Mouse (Mus musculus) common myeloid progenitor, adult 5-6 weeks (primary cell): Measurements from ENCODE around the gene Rab5c. TPM values are rescaled to one million over a fixed set of nuclear protein-coding genes. Genes with fewer than 3 reads are reported as not detected.

ENCODE experiments used
- ATAC-seq: replicated peaks from 2 replicates; pipeline ENCODE4 v1.8.0; 2016; ENCODE audit warnings: low read depth, mild to moderate bottlenecking, moderate TSS enrichment, inconsistent platforms; ENCODE audit not compliant: poor library complexity, severe bottlenecking
- total RNA-seq: library from RNA; stranded (forward); fragments of 200-1000, 187-1606 nt; gene quantifications from 2 replicates; pipeline ENCODE4 v1.2.3, GENCODE M21; 2017

Gene Rab5c
- total RNA-seq, 1 experiment from 2014 or later: 87.2 TPM

DNA sequence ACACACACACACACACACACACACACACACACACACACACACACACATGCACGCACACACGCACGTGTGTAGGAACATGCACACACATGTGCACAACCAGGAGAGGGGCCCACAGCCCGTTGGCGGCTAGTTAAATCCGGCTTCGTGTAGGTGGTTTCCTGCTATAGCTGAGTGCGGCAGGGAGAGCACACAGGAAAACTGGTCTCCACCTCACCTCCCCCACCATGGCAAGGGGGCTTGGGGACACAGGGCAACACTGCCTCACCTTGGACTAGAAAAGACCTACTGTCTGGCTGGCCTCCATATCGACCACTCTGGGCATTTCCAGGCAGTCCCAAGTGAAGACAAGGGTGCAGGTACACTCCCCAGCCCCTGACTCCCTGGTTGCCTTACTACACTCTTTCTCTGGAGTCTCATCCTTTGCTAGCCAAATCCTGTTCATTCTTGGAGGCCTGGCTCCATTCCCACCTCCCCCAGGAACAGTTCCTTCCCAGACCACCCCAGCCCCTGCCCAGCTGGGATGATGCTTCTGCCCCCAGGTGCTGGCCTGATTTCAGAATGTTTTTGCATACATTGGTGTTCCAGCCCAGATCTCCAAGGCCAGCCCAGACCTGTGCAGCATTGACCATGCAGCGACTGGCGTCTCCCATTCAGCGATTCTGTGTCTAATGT lies 16.1 kb upstream of the Rab5c start:
- no peak for ATAC-seq

DNA sequence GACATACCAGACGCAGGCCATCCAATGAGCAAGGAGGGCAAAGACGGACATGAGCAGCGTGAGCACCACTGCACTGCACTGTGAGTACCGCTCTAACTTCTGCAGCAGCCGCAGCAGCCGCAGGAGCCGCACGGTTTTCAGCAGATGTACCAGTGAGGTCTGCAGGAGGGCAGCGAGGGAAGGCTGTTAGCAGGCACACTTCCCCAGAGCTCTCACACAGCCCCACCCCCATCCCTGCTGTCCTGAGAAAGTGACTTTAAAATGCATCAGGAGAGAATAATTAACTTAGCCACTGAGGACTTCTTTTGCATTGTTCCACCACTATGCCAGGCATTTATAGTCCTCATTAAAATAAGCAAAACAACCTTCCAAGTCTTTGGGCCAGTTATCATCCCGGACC lies 14.3 kb upstream of the Rab5c start:
- no peak for ATAC-seq

DNA sequence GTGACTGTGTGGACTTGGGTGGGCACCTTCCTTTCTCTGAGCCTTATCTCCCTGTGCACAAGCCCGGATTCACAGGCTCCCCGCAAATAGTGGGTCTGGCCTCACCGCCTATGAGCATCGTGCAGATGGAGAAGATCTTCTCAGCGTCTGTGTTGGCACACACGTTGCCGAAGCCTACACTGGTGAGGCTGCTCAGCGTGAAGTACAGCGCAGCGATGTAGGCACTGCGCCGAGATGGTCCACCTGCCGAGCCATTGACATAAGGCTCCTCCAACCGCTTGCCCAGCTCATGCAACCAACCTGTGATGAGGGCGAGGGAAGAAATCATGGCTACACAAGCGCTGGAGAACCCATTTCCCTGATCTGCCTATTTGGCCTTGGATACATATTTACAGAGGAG lies 12.1 kb upstream of the Rab5c start:
- ATAC-seq: no peak

DNA sequence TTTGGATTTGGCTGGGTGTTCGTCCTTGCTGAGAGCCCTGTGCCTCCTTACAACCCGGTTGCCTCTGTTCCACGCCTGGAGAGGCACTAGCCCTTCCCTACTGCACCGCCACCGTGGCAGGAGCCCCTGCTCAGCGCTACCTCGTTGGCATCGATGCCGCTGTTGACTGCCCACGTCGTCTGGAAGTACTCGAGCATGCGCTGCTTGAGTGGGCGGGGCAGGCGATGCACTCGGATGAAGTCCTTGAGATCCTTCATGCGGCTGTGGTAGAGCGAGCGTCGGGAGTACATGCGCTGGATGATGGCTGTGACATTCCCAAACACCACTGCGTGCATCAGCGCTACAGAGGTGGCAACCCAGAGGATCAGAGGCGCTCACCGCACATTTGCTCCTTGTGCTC lies 11.5 kb upstream of the Rab5c start:
- ATAC-seq: no peak

DNA sequence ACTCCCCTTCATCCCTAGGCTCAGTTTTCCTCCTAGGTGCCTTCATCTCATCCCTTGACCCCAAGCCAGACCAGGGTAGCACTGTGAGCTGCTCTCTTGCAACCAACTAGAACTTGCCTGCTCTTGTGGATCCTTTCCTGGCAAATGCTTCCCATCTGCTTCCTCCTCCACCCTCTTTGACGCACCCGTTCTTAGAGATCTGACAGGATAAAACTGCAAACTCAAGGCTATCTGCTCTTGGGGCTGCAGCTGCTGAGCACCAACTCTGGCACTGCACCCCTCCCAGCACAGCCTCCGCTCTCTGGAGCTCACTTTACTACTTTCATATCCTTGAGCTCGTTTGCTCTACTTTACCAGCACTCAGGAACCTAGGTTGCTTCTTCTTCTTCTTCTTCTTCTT lies 10.6 kb upstream of the Rab5c start:
- ATAC-seq: 0 out of 2 replicates have a peak, but pooled peaks have one; percentile 24

DNA sequence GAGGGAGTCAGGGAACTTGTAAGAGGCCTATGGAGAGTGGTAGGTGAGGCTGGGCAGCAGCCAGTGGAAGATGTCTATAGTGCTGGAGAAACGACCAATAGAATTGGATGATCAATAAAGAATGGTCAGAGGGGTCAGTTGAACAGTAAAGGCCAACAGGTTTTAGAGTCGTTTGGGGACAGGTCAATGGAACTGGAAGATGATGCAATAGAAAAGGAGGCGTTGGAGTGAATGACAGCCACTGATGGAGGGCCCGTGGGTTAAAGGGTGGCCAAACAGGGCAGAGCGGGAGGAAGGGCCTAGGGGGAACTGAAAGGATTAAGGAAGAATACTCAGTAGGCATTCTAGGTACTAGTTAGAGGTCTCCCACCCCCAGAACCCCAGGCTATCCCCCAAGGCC lies 9.1 kb upstream of the Rab5c start:
- ATAC-seq: no peak

DNA sequence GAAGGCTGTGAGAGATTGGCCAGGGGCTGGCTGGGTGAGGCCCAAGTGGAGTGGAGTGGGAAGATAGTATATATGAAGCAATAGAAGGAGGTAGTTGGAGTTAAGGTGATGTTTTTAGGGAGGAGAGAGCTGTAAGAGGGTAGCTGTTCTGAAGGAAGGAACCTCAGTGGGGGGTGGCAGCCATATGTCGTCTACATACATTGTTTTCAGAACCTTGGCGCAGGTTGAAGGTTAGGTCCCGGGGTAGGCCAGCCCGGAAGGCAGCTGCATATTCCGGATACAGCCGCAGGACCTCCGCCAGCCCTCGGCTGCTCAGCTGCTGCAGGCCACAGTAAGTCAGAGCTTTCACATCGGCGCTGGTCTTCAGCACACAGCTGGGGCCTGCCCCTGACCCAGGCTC lies 8.5 kb upstream of the Rab5c start:
- ATAC-seq: no peak

DNA sequence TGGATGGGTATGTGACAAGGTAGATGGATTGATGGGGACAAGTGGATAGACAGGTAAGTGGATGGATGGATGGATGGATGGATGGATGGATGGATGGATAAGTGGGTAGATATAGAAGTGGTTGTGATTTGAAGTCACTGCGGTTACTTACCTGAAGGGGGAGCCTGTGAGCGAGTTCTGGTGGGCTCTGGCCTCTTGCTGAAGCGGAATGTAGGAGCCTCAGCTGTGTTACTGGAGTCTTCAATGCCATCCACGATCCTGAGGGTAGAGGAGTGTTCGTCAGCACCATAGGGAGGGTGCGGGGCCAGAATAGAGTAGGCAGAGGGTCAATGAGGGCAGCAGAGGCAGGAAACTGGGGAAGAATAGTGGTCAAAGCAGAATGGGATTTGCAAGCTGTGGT lies 7.1 kb upstream of the Rab5c start:
- peak; percentile 86 for ATAC-seq

DNA sequence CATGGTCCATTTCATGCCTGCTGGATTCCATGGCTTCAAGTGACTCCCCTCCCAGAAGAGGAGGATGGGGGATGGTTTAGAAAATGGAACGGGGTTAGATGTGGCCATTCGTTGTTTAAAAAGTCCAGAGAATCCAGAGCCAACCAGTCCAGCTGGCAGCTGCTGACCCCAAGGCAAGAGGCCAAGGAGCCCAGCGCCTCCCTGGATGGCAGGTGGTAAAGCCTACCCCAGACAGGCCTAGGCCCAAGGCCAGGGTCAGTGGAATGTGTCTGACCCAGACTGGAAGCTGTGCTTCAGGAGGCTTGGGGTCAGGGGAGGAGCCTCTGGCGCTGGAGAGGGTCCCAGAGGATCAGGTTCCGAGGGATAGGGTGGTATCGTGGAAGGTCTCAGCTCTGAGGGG lies 3.3 kb upstream of the Rab5c start:
- no peak for ATAC-seq

DNA sequence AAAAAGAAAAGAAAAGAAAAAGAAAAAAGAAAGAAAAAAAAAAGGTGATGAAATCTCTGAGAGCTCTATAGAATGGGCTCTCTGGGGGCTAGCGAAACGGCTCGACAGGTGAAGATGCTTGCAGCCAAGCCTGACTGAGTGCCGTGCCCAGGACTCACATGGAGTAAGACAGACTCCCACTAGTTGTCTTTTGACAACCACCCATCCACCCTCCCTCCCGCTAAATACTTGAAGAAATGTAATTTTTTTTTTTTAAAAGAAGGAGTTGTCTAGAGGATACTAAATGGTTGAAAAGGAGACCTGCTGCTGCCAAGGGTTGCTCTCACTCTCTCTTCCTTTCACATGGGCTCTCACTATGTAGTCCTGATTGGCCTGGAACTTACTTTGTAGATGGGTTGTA lies 734 bp upstream of the Rab5c start:
- ATAC-seq: no peak

DNA sequence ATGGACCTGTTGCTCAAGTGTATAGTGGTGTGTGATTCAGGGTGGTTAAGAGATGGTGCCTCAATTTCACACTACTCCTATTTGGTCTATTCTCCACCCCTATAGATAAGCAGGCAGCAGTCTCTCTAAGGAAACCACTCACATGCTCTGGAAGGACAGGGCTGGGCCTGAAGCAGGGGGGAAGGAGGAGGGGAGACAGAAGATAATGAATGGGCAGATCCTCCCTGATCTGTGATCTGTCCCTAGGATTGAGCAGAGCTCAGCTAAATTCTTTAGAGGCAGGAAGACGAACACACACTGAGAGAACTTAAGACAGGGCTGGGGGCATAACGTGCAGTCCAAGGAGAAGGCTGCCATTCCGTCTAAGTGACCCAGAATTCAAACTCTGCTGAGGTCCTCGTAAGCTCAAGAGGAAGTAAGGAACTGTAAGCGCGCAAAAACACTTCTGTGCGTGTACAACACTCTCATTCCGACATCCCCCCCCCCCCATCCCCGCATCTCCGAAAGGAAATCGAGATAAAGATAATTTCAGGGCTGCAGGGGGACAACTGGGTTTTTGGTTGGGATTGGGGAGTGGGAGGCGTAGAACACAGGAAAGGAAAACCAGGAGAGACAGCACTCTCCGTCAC lies 796 bp downstream of the Rab5c start:
- ATAC-seq: peak; percentile 37

DNA sequence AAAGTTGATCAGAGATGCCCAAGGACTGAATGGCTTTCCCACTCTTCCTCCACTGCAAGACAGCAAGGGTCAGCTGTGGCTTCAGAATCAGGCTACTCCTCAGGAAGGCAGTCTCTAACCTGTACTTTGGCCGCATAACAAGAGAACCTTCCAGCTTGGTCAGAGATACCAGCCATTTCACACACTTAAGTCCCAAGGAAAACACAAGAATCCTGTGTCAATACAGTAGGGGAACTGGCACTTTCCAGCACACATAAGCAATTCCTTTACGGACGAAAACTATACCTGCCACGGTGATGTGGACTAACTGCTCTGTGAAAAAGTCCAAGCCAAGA lies 1.3 kb downstream of the Rab5c start:
- no peak for ATAC-seq

DNA sequence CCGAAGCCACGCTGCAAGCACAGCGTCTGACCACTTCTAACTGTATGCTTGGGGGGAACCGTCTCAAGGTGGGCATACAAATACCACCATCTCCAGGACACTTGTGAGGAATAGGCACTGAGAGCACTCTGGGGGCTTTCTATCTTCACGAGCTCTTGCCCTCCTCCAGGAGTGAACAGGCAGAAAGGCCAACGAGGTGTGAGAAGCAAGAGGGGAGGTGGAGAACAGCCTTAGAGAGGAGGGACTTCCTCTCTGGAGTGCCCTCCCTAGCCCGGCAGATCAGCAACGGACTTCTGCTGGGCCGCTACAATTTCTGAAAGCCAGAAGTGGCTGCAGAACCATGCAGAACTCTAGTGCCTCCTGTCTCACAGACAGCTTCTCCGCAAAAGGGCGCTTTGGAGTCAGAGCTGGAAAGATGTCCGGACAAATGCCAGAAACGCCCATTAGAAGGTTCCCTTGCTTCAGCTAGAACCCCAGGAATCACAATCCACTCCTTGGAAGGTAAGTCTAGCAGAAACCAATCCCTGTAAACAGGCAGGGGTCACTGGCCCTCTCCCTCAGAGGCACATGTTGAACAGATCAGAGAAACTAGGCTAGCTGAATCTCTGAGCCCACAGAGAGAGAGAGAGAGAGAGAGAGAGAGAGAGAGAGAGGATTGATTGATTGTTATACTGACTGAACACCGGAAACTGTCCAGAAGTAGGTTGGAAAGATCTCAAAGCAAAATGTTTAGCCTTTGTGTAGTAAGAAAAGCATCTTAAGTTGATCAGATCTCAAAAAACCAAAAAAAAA lies 1.9 kb downstream of the Rab5c start:
- ATAC-seq: no peak

DNA sequence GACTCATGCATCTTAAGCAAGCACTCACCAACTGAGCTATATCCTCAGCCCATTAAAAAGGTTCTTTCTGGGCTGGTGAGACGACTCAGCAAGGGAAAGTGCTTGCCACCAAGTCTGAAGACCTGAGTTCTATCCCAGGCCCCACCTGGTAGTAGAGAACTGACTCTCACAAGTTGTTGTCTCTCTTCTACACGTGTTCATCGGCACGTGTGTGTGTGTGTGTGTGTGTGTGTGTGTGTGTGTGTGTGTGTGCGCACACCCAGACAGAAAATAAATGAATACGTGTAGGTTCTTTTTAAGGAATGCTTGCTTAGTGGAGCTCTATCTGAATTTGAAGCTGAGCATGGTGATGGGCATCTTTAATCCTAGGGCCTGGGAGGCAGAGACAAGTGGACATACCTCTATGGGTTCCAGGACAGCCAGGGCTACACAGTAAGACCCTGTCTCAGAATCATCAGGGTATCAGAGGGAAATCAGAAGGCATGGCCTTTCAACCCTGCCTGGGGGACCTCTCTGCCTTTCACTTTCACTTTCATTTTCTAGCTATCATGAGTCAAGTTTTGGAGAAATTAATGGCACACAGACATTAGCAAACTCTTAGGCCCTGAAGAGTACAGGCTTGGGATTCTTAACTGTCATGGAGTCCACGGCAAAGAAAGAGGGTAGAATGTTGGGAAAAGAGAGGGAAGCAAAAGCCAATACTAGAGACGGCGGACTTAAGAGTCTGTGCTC lies 2.7 kb downstream of the Rab5c start:
- no peak for ATAC-seq

DNA sequence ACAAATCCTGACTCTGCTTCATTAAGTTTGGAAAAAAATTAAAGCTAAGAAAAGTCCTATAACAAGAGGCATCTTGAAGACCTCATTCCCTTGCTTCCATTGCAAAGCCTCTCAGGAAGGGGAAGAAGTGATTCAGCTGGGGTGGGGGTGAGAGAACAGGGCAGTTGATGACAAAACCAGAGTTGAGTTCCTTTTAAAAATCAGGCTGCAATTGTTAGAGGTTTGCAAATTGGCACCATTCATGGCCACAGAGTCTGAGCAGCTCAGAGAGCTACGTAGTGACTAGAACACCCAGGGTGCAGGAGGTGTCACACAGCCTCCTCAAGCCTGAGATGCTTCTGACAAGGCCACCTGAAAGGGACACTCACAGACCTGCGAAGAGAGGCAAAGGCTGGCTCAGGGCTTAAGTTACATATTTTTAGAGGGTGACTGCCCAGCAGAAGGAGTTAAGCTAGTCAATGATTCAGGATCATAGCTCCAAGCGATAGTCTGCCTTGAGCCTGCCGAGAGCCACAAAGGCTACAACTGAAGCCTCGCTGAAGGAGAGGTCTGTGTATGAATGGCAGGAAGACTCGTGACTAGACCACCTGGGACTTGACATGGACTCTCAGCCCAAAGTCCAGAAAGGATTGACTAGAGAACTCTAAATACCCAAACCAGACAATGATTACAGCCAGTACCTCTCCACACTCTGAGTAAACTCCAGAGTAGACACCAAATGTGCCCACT lies 7.4 kb downstream of the Rab5c start:
- no peak for ATAC-seq

DNA sequence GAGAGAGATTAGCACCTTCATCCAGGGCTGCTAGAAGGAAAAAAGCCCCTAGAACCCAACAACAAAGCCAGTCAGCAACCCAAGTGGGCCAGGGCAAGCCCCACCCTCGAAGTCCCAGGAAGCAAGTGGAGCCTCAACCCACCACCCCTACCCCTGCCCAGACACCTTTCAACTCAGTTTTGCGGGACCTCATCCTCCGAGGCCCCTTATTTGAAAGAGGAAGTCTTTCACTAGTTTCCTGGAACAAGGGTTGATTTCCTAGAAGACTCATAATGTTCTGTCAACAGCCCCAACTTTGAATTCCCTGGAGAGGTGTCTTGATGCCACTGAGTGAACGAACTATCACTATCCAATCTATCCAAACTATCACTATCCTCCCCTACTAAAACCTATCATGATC lies 8.0 kb downstream of the Rab5c start:
- ATAC-seq: no peak

DNA sequence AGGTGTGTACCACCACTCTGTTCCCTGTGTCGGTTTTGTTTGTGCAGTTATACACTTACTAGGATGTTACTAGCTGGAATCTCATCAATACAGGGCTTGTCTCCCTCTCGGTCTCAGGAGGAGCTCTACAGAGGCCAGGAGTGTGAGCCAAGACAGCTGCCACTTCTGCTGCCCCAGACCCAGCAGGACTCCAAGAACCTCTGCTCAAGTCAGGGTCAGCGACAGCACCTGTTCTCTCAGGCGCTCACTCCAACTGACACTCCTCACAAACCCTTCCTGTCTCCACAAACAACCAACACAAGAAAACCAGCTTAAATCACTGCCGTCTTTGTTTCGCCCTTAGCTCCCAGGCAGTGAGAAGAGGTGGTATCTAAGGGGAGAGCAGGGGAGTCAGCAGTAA lies 9.4 kb downstream of the Rab5c start:
- ATAC-seq: no peak

DNA sequence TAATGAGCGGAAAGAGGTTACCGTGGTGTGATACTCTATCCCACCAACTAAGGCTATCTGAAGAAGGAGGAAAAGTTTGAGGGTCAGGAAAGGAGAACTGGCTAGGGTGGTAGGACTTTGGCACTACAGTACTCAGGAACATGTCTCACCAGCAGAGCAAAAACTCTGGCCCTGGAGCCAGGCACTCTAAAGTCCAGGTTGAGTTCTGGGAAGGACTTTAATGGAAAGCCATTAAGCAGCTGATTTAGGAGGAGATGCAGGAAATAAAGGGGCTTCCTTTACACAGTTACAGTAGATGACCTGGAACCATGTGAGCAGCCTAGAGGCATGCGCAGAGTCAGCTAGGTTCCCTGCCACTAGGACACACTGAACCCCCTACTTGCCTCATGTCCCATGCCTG lies 10.8 kb downstream of the Rab5c start:
- no peak for ATAC-seq

DNA sequence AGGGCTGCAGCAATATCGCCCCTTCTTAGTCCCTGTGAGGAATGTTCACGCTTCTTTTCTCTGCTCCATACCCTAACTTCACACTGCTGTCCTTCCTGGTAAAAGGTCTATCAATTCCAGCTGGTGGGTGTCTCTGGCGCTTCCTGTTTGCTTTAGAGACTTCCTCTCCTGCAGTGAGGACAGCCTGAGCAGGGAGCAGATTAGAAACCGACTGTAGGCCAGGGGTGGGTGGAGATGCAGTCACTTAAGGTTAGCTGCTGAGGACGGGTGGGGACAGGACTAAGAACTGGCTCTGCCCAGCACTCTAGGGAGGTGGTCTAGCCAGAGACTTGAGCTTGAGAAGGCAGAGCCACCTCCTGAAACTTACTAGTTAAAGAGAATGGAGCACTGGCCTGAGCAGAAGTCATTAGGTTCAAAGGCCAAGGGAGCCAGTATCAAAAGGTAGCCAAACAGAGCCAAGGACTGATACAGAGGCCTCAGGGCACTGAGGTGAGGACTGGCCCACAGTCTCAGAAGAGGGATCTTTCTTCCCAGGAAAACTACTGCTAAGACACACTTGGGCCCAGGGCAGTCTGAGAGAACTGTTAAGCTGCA lies 13.0 kb downstream of the Rab5c start:
- ATAC-seq: peak; percentile 17; the same call in 1 of the 2 replicates

DNA sequence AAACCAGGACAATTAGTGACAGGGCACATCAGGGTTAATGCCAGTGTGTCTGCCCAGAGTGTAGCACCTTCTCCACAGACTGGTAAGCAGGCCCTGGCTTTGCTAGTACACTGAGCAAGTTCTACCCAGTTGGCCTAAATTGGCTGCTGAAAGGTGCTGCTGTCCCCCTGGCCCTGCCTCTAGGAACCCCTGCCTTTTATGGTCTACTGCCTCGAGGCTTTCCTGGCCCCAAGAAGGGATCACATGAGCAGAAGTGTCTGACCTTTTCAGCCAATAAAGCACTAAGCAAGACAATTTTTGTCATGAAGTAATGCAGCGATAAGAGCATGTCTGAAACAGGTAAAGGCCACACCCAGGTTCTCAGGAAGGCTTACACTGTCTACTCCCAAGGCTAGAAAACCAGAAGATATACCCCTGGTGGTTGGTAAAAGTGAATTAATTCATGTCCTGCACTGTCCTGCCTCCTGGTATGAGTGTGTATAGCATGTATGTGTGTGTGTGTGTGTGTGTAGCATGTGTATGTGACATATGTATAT lies 15.5 kb downstream of the Rab5c start:
- no peak for ATAC-seq
